In the genomic region with DNA sequence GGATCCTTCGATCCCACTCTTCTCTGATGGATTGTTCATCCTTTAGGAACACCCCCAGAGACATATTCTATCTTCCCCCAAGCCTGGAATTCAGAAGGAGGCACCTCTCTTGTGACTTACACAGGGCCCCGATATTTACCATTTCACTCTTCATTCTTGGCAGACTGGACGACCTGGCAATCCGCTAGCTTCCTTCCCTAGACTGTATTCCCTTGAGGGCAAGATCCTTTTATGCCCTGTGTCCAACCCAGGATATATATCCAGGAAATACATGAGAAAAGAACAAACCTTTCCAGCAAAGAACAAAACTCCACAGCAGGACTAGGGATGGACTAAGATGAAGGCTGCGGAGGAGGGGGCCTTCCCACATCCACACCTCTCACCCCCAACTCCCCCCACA, we compare ENCODE assay signal across 12 mouse cellular contexts. TPM values are rescaled to one million over a fixed set of nuclear protein-coding genes. Genes with fewer than 3 reads are reported as not detected.
A peak's percentile ranks its signal among the peaks of the same experiment; 100 is the strongest.
DNase-seq lines count a peak whose midpoint lies in the region; ATAC-seq lines count a peak whose summit lies in the region.
"Had no signal": no experiment of that assay in that cellular context is flagged by ENCODE, and none has a peak within 500 bp of the region (broad histone marks: within the 10 kb centered on the region; RNA-seq: fewer than 3 reads in every experiment).

No protein-coding gene starts in this region.

- no peak for DNase-seq in hindbrain, embryonic 10.5 days (ENCODE audit: low spot score)
- peak; percentile 61 for DNase-seq in MN1 (ENCODE audit: low spot score)
- DNase-seq in hindbrain, embryonic 14.5 days (ENCODE audit: low spot score): peak; percentile 40
- no peak for DNase-seq in cerebellum, postnatal 10 days
- no peak for DNase-seq in cerebellum, adult 9-10 months
- DNase-seq: heart, postnatal 10 days; thymus, adult 2 months had no signal

- no peak for ATAC-seq in hindbrain, embryonic 12.5 days (ENCODE audit: low FRiP score)
- no peak for ATAC-seq in hindbrain, embryonic 14.5 days (ENCODE audit: low FRiP score)
- ATAC-seq in midbrain, embryonic 15.5 days (replicated peaks): 0 out of 2 replicates have a peak, but pooled peaks have one; percentile 8
- no peak for ATAC-seq in CD4-positive, CD25-positive, alpha-beta regulatory T cell, adult 4 months
- ATAC-seq: liver, embryonic 12.5 days had no signal

- H3K4me2 ChIP-seq in hindbrain, embryonic 12.5 days (replicated peaks): peak overlapping the region; percentile 19; the same call in 1 of the 2 replicates
- peak overlapping the region; percentile 30 for H3K4me2 ChIP-seq in hindbrain, embryonic 14.5 days (replicated peaks)
- peak overlapping the region; percentile 34 for H3K4me2 ChIP-seq in midbrain, embryonic 15.5 days
- H3K4me2 ChIP-seq: liver, embryonic 12.5 days had no signal

- no peaks in the 10 kb centered on the region for H3K9me3 ChIP-seq in hindbrain, embryonic 12.5 days (replicated peaks)
- no peaks in the 10 kb centered on the region for H3K9me3 ChIP-seq in hindbrain, embryonic 10.5 days
- H3K9me3 ChIP-seq in hindbrain, embryonic 14.5 days (ENCODE audit: control insufficient read depth, low read length): no peaks in the 10 kb centered on the region
- H3K9me3 ChIP-seq in midbrain, embryonic 15.5 days: no peaks in the 10 kb centered on the region
- H3K9me3 ChIP-seq: liver, embryonic 12.5 days; megakaryocyte, embryonic 14.5 days had no signal

- no peak overlapping the region for H3K4me3 ChIP-seq in hindbrain, embryonic 12.5 days
- no peak overlapping the region for H3K4me3 ChIP-seq in hindbrain, embryonic 10.5 days
- no peak overlapping the region for H3K4me3 ChIP-seq in hindbrain, embryonic 14.5 days (replicated peaks; ENCODE audit: low read length)
- no peak overlapping the region for H3K4me3 ChIP-seq in midbrain, embryonic 15.5 days
- H3K4me3 ChIP-seq: liver, embryonic 12.5 days; megakaryocyte, embryonic 14.5 days had no signal

- H3K36me3 ChIP-seq in hindbrain, embryonic 12.5 days: no peaks in the 10 kb centered on the region
- H3K36me3 ChIP-seq in hindbrain, embryonic 10.5 days: no peaks in the 10 kb centered on the region
- no peaks in the 10 kb centered on the region for H3K36me3 ChIP-seq in hindbrain, embryonic 14.5 days (replicated peaks; ENCODE audit: control insufficient read depth, insufficient read depth)
- H3K36me3 ChIP-seq in midbrain, embryonic 15.5 days (replicated peaks): no peaks in the 10 kb centered on the region
- H3K36me3 ChIP-seq: liver, embryonic 12.5 days had no signal

- 36% methylated on average over 5 of the region's 5 CpGs for WGBS in hindbrain, embryonic 12.5 days
- 34% methylated on average over 5 of the region's 5 CpGs for WGBS in hindbrain, embryonic 10.5 days
- WGBS in hindbrain, embryonic 14.5 days: 13% methylated on average over 5 of the region's 5 CpGs
- 14% methylated on average over 5 of the region's 5 CpGs for WGBS in midbrain, embryonic 15.5 days

- peaks cover 50% of the 10 kb centered on the region for H3K4me1 ChIP-seq in hindbrain, embryonic 12.5 days
- peaks cover 63% of the 10 kb centered on the region for H3K4me1 ChIP-seq in hindbrain, embryonic 10.5 days (replicated peaks)
- peaks cover 45% of the 10 kb centered on the region for H3K4me1 ChIP-seq in hindbrain, embryonic 14.5 days (replicated peaks; ENCODE audit: control insufficient read depth, insufficient read depth, low read length)
- H3K4me1 ChIP-seq in midbrain, embryonic 15.5 days: peaks cover 47% of the 10 kb centered on the region

- peaks cover 63% of the 10 kb centered on the region for H3K27me3 ChIP-seq in hindbrain, embryonic 12.5 days
- peaks cover 85% of the 10 kb centered on the region for H3K27me3 ChIP-seq in hindbrain, embryonic 10.5 days (ENCODE audit: insufficient read depth, poor library complexity, severe bottlenecking)
- H3K27me3 ChIP-seq in hindbrain, embryonic 14.5 days (ENCODE audit: control insufficient read depth, insufficient read depth, low read length): peaks cover 4% of the 10 kb centered on the region; the same call in 1 of the 2 replicates
- no peaks in the 10 kb centered on the region for H3K27me3 ChIP-seq in midbrain, embryonic 15.5 days (replicated peaks)

- H3K9ac ChIP-seq in hindbrain, embryonic 12.5 days: 0 out of 2 replicates have a peak overlapping the region, but pooled peaks have one; percentile 23
- peak overlapping the region; percentile 6; the same call in 1 of the 2 replicates for H3K9ac ChIP-seq in hindbrain, embryonic 14.5 days
- H3K9ac ChIP-seq in midbrain, embryonic 15.5 days: no peak overlapping the region; the same call in 1 of the 2 replicates
- H3K9ac ChIP-seq: liver, embryonic 12.5 days had no signal

- peak overlapping the region; percentile 78 for H3K27ac ChIP-seq in hindbrain, embryonic 12.5 days
- H3K27ac ChIP-seq in hindbrain, embryonic 10.5 days: no peak overlapping the region; the same call in 1 of the 2 replicates
- H3K27ac ChIP-seq in hindbrain, embryonic 14.5 days: peak overlapping the region; percentile 89
- peak overlapping the region; percentile 88 for H3K27ac ChIP-seq in midbrain, embryonic 15.5 days
- H3K27ac ChIP-seq: liver, embryonic 12.5 days had no signal

RNA-seq across cellular contexts. Expression of gene Tnrc6c, which starts 56.3 kb away (rescaled TPM):
- polyA plus RNA-seq in hindbrain, embryonic 12.5 days (2016; fragmentation: Nextera tagmentation; extraction: Ambion mirVana): 26.3 and 28.3 TPM in 2 replicates
- 11.1 and 14.4 TPM in 2 replicates for polyA plus RNA-seq in hindbrain, embryonic 10.5 days (2016; fragmentation: Nextera tagmentation; extraction: Ambion mirVana)
- polyA plus RNA-seq in hindbrain, embryonic 14.5 days (2014; fragmentation: Nextera tagmentation; extraction: Ambion mirVana): 23.4 and 25.1 TPM in 2 replicates
- 32.5 and 35.4 TPM in 2 replicates for polyA plus RNA-seq in midbrain, embryonic 15.5 days (2015; fragmentation: Nextera tagmentation; extraction: Ambion mirVana)
- polyA plus RNA-seq in CD4-positive, CD25-positive, alpha-beta regulatory T cell, adult 4 months (2017; shearing (Covaris generic)): 10 to 100 TPM; 19.6 to 21.4 TPM

Comparison
In these comparisons a context has a peak if more than half of its experiments do, and no peak if none do; other contexts are left out.
1. DNase-seq: peak in MN1 (single experiment) and hindbrain, embryonic 14.5 days (single experiment); none in hindbrain, embryonic 10.5 days (single experiment), cerebellum, postnatal 10 days (0 of 2) and cerebellum, adult 9-10 months (single experiment).
2. Peak in every context shown above with its lines, with median percentiles within 50 percentile points of each other: H3K4me2 ChIP-seq.